Mouse (Mus musculus): ENCODE measurements around the gene Cacng7.

Gene Cacng7

DNA sequence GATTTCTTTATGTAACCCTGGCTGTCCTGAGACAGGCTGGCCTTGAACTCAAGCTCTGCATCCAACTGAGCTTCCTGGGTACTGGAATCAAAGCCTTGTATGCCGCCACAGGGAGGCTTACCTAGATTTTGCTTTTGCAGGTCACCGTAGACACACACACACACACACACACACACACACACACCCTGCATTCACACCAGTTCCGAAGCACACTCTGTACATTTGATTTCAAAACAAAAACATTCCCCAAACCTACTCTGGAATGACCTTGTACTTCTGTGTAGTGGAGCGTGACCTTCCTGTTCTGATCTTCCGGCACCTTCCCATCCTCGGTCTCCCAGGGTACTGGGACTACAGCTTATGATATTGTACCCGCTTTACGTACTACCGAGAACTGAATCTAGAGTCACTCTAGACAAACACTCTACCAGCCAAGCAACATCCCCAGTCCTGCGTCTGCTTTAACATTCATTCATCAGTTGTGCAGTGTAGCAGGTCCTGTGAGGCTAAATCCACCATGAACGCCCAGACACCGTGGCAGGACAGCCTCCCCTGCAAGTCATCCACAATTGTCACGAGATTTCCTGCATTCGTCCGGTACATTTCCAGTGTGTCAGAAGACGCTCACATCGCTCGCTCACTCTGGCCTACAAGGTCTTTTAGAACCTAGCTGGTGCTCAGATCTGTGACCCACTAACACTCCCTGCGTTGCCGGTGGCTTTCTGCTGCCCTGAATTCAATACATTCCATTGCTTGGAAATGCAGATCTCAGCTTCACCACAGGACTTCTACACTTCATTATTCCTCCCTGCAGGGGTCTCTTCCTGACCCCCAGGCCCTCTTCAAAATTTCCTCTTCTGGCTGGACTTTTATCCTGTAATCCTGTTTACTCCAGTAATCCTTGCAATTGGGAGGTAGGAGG, 14.9 kb downstream of the Cacng7 start:
- DNase-seq = no peak

DNA sequence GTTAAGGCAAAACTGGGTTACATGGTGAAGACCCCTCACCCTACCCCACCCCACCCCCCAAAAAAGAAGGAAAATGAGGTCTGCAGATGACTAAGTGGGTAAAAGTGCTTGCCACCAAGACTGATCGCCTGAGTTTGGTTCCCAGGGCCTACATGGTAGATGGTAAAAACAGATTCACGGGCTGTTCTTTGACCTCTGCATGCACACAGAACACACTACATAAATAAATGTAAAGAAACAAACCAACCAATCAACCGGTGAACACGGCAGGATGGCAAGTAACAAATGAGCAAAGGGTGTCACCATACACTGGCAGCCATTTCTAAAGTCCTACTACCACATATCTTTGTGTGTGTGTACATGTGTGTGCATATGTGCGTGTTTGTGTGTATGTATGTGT, 15.6 kb downstream of the Cacng7 start:
- DNase-seq = no peak

DNA sequence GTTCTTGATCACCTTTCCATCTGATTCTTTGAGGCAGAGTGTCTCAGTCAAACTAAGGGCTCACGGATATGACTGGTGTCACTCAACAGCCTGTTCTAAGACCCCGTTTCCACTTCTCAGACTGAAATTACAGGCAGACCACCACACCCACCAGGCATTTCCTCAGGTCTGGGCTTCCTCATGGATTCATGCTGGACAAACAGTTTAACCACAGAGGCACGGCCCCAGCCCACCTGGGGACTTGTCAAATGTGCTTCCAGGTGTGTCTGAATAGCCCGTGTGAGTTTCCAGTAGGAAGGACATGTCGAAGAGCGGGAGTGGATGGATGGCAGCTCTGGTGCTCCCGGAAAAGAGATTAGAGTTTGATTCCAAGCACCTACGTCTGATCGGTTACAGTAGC, 17.0 kb downstream of the Cacng7 start:
- no peak for DNase-seq

DNA sequence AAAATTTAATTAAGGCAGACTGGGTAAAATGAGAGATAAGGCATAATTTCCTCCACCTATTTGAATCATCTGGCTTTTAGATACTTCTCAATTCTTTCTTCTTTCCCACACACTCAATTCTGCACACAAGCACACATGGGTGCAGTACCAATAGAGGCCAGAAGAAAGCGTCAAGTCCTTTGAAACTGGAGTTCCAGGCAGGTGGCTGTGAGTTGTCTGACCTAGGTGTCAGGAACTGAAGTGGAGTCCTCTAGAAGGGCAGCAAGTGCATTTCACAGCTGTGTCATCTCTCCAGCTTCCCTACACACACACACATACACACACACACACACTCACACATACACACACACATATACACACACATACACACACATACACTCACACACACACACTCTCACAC, 18.8 kb downstream of the Cacng7 start:
- no peak for DNase-seq

DNA sequence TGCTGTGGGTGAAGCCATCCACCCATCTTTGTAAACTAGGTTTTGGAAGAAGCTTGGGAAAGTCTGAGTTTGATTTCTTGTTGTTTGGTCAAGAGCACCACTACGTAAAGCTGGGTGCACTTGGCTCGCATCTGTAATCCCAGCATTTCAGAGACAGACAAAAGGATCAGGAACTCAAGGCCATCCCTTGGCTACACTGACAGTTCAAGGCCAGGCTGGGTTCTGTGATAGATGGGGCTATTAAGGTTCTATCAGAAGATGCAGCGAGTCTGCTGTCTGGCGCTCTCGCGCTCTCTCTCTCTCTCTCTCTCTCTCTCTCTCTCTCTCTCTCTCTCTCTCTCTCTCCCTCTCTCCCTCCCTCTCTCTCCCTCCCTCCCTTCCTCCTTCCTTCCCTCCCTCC, 22.1 kb downstream of the Cacng7 start:
- no peak for DNase-seq

GRCm38 (mm10) chr7:3360678-3361077, 27.9 kb downstream of the Cacng7 start:
- DNase-seq = no peak

GRCm38 (mm10) chr7:3365547-3366279, 33.0 kb downstream of the Cacng7 start:
- no peak for DNase-seq

DNA sequence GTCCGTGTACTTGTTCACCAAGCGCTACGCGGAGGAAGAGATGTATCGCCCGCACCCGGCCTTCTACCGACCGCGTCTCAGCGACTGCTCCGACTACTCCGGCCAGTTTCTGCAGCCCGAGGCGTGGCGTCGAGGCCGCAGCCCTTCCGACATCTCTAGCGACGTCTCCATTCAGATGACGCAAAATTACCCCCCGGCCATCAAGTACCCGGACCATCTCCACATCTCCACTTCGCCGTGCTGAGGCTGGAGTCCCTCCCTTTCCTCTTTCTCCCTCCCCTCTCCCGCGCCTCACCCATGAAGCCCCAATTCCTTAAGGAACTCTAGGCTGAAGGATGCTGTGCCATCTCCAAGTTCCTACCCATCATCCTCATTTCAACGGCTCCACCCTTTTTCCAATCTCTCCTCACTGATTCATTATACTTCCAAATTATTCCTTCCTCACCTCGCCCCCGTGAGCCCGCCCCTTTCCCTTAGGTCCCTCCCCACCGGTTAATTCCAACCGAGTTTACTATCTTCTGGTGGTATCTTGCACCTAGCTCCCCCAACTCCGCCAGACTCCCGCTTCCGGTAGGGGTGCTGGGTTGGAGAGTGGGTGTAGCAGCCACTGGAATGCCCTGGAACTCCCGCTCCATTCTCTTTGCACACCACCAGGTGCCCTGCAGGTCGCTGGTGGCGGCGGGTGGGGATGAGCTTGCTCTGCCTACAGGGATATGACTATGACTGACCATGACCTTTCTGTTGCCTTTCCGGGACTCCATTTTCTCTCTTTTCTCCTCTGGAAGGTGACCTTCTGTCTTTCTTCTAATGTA, 34.2 kb downstream of the Cacng7 start:
- DNase-seq = no peak

GRCm38 (mm10) chr7:3367569-3367968, 34.8 kb downstream of the Cacng7 start:
- DNase-seq = no peak

DNA sequence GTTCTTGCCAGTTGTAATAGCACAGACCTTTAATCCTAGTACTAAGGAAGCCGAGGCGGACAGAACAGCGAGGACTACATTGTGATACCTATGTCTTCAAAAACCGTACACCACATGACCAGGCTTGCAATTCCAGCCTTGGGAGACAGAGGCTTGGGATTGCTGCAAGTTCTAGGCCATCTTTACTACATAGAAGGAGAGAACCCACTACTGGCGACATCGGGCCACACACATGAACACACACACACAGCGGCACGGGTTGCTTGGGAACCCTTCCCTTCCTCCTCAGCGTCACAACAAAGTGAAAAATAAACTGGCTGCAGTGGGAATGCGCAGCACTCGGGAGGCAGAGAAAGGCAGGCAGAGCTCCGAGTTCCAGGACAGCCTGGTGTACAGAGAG, 35.6 kb downstream of the Cacng7 start:
- DNase-seq = no peak

GRCm38 (mm10) chr7:3369189-3369588, 36.4 kb downstream of the Cacng7 start:
- DNase-seq = no peak

DNA sequence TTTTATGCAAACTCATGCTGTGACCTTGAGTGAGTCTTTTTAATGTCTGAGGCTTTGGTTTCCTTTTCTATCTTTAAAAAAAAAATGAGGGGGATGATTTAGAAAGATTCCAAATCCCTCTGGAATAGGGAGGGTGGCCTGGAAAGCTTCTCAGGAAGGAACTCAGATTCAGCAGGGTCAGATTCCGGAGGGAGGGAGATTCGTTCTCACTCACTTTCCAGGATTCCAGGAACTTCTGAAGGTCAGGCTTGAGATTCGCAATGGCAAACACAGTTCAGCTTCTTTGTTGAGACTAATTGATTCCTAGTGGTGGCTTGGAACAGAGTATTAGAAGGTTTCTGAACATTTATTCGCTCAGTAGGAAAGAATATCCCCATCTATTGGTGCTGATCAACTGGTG, 37.7 kb downstream of the Cacng7 start:
- no peak for DNase-seq

DNA sequence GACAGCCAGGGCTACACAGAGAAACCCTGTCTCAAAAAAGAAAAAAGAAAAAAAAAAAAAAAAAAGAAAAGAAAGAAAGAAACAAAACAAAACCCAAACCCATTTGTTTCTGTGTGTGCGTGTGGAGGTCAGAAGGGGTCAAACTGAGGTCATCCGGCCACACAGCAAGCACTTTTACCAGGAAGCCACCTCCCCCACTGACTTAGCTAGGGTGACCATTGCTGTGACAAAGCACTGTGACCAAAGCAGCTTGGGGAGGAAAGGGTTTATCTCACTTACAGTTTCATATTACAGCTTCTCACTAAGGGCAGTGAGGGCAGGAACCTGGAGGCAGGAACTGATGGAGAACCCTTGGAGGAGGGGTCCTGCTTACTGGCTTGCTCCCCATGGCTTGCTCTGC, 39.6 kb downstream of the Cacng7 start:
- no peak for DNase-seq

DNA sequence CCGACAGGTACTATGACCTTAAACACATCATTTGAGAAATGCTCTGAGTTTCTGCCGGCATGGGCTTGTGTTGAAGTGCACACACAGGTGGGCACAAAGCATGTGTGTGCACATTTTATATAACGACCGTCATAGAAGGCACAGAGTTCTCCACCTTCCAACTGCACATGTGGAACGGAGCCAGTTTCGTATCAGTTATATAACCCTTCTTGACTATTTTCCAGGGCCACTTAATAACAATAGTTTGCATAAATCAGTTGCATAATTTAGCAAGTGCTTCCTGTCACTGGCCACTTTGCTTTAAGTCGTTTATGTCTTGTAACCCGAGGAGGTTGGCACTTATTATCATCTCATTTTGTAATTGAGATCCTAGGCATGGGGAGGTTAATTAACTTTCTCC, 41.0 kb downstream of the Cacng7 start:
- no peak for DNase-seq

DNA sequence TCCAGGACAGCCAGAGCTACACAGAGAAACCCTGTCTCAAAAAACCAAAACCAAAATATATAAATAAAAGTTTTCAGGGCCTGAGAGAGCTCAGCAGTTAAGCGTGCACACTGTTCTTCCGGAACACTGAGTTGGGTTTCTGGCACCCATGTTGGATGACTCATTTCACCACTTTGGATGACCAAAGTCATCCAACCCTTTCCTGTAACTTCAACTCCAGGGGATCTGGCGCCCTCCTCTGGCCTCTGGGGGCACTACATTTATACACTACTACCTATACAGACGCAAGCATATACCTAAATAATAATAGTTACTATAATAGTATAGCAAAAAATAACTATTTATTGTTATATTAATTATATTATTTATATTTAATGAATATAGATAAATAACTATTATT, 44.1 kb downstream of the Cacng7 start:
- peak; percentile 94 for DNase-seq

GRCm38 (mm10) chr7:3382123-3382522, 49.4 kb downstream of the Cacng7 start:
- DNase-seq = no peak

GRCm38 (mm10) chr7:3384807-3385319, 52.1 kb downstream of the Cacng7 start:
- DNase-seq = no peak

DNA sequence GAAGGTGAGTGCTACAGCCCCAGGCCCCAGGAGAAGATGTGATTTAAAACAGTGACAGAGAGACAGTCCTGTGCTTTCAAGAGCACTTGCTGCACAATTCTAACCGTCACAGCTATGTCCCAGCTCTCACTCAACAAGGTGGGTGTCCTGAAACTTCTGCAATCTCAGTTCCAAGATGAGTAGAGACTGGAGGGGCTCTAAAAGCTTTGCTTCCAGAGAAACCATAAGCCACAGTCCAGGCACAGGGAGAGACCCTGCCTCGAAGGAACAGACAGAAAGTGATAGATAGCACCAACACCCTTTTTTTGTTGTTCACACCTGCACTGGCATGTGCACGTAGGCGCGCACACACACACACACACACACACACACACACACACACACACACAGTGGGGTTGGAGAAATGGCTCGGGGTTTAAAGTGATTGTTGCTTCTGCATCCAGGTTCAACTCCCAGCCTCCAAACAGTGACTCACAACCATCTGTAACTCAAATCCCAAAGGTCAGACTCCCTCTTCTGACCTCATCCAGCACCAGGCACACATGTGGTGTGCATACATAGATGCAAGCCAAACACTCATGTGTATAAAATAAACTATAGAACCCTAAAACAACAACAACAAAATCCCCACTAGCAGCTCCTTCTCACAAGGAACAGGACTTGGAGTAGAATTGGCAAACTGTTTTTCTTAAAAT, 53.4 kb downstream of the Cacng7 start:
- DNase-seq = no peak

GRCm38 (mm10) chr7:3387761-3388160, 55.0 kb downstream of the Cacng7 start:
- DNase-seq = no peak

DNA sequence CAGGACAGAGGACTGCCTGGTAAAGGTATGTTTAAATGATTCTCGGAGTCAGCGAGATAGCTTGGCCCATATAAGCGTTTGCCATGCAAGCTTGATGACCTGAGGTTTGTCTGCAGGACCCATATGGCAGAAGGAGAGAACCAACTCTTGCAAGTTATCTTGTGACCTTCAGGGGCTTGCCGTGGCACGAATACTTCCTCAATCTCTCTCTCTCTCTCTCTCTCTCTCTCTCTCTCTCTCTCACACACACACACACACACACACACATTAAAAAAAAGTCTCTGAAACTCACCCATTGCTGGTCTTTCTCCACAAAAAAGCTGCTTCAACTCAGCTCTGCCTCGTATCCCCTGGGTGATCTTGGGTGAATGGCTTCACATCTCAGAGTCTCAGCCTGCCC, 56.1 kb downstream of the Cacng7 start:
- DNase-seq = no peak

DNA sequence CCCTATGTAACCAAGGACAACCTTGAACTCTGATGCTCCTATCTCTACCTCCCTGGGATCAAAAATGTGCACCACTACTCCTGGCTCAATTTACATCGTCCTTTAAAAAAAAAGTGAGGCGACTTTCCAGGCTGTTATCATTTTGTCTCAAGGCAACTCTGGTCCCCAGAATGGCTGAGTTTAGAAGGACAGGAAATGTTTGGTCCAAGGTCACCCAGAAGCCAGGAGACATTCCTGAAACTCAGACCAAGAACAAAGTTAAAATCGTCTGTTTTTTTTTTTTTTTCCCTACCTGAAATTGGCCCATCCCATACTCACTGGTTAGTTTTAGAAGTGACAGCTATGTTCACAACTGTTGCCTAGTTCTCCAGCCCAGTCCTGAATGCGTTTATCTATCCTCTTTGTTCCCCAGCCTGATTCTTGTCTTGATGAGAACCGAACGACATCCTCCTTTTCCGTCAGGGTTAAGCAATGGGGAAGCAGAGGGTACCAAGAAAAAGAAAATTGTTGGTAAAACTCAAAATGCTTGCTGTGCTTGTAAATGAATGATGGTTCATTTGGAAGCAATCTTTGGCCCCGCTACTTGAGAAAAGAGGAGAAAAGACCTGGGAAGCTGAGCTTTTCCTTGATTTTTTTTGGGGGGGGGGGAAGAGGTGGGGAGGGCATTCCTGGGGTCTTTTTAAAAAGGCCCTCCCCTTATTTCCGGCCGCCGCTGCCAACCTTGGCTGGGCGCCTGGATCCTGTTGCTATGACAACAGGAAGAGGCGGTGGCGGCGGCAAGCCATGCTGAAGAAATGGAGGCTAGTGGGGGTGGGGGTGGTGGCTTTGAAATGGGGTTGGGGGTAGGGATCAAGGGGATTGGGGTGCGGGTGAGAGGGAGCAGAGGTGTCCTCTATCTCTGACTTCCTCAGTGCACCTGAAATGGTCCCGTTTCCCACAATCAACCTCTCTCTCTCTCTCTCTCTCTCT, 57.0 kb downstream of the Cacng7 start:
- peak; percentile 92 for DNase-seq

All from heart, adult 11 months (tissue).